Mouse (Mus musculus) ES-E14 (cell line): Measurements from ENCODE around the gene Lmf1. TPM values are rescaled to one million over a fixed set of nuclear protein-coding genes. Genes with fewer than 3 reads are reported as not detected.

Experiments
- DNase-seq: peaks from one replicate; pipeline ENCODE4 v3.0.0-alpha.2; 2013; ENCODE audit warnings: low read depth, low spot score
- H3K27ac ChIP-seq: 2 replicates; pipeline ENCODE4 v1.5.1; 2012; ENCODE audit warnings: low read depth, mild to moderate bottlenecking, low read length, moderate library complexity, mixed read lengths; ENCODE audit not compliant: poor library complexity, insufficient read depth, severe bottlenecking
- H3K36me3 ChIP-seq: 2 replicates; pipeline ENCODE4 v1.6.1; 2012; ENCODE audit warnings: mild to moderate bottlenecking, low read length, moderate library complexity, mixed read lengths; ENCODE audit not compliant: control insufficient read depth, poor library complexity, insufficient read depth, severe bottlenecking
- H3K4me1 ChIP-seq, 2 experiments: fragments of 150-350 bp in 1 of 2; sonication (generic) in 1 of 2; 2 replicates each; pipeline ENCODE4 v1.6.1; 2012; ENCODE audit warnings: low read length in 2 of 2, mild to moderate bottlenecking in 1 of 2, mixed read lengths in 1 of 2; ENCODE audit not compliant: control insufficient read depth in 2 of 2, insufficient read depth in 2 of 2, poor library complexity in 1 of 2
- H3K4me3 ChIP-seq, 2 experiments: fragments of 150-350 bp in 1 of 2; sonication (generic) in 1 of 2; 2 replicates each; pipeline ENCODE4 v1.5.1; 2012; ENCODE audit warnings: low read length in 2 of 2, low read depth in 1 of 2, mild to moderate bottlenecking in 1 of 2, mixed read lengths in 1 of 2; ENCODE audit not compliant: insufficient read depth in 1 of 2, poor library complexity in 1 of 2, severe bottlenecking in 1 of 2
- H3K9ac ChIP-seq: 2 replicates; pipeline ENCODE4 v1.6.1; 2012; ENCODE audit warnings: low read depth, mild to moderate bottlenecking, low read length, mixed read lengths; ENCODE audit not compliant: poor library complexity, insufficient read depth, severe bottlenecking
- H3K9me3 ChIP-seq: fragments of 150-350 bp; sonication (generic); 2 replicates; pipeline ENCODE4 v1.6.1; 2012; ENCODE audit warnings: low read depth, mild to moderate bottlenecking, low read length; ENCODE audit not compliant: control insufficient read depth, insufficient read depth
- CHD2 ChIP-seq: IDR thresholded peaks from 2 replicates; pipeline ENCODE4 v1.6.1; 2014; ENCODE audit warnings: mild to moderate bottlenecking, low read depth, low read length, inconsistent platforms
- HCFC1 ChIP-seq: IDR thresholded peaks from 2 replicates; pipeline ENCODE4 v1.6.1; 2012; ENCODE audit warnings: low read length, inconsistent platforms, borderline replicate concordance; ENCODE audit not compliant: insufficient read depth
- MAFK ChIP-seq: IDR thresholded peaks from 2 replicates; pipeline ENCODE4 v1.6.1; 2014; ENCODE audit warnings: mild to moderate bottlenecking, low read depth, low read length, inconsistent platforms; ENCODE audit not compliant: insufficient read depth
- ZC3H11A ChIP-seq: IDR thresholded peaks from 2 replicates; pipeline ENCODE4 v1.6.1; 2012; ENCODE audit warnings: low read depth, mild to moderate bottlenecking, inconsistent platforms, low read length, borderline replicate concordance
- ZNF384 ChIP-seq: IDR thresholded peaks from 2 replicates; pipeline ENCODE4 v1.6.1; 2012; ENCODE audit warnings: low read depth, low read length, inconsistent platforms
- in situ Hi-C, 2 experiments: fragments of 600-800 bp; cut with MboI; formaldehyde crosslinking; loops; one replicate each; pipeline ENCODE4 v1.15.1; 2025; ENCODE audit warnings: low sequenced_read_pairs in 2 of 2, inconsistent platforms in 1 of 2; ENCODE audit not compliant: unreplicated experiment in 2 of 2
- total RNA-seq: library from RNA; depleted of rRNA; stranded (reverse); fragments of 300-350 nt; gene quantifications from 2 replicates; pipeline ENCODE4 v1.2.3, GENCODE M21; 2012

Lmf1 gene
- total RNA-seq, 1 experiment = 16.6 TPM

GRCm38 (mm10) chr17:25541768-25542167 lies 37.1 kb upstream of the Lmf1 start:
- H3K9me3 ChIP-seq = no peaks in the 10 kb centered on the region
- H3K27ac ChIP-seq = no peak overlapping the region
- no peaks in the 10 kb centered on the region for H3K36me3 ChIP-seq
- TF ChIP-seq CHD2 (no peak), MAFK (no peak), ZNF384 (no peak), ZC3H11A (no peak), HCFC1 (no peak)
- no peak overlapping the region for H3K9ac ChIP-seq
- no peak for DNase-seq
- H3K4me3 ChIP-seq = no peak overlapping the region
- H3K4me1 ChIP-seq = peaks cover 0 to 2% of the 10 kb centered on the region in 2 experiments; a peak in 1 of 4 replicates
- in situ Hi-C loops = no loop called here

- peaks cover 0 to 7% of the 10 kb centered on the region in 2 experiments; a peak in 1 of 4 replicates for H3K4me1 ChIP-seq
- in situ Hi-C loops = no loop called here
- DNase-seq = peak; percentile 16
- H3K9ac ChIP-seq = no peak overlapping the region
- TF ChIP-seq CHD2 (no peak), MAFK (no peak)
- no peak overlapping the region for H3K4me3 ChIP-seq
- no peaks in the 10 kb centered on the region for H3K9me3 ChIP-seq
- H3K36me3 ChIP-seq = no peaks in the 10 kb centered on the region
- H3K27ac ChIP-seq = no peak overlapping the region
Observed at GRCm38 (mm10) chr17:25547026-25547425, 31.9 kb upstream of the Lmf1 start.

GRCm38 (mm10) chr17:25550020-25550419 lies 28.9 kb upstream of the Lmf1 start:
- H3K27ac ChIP-seq = no peak overlapping the region
- TF ChIP-seq MAFK (no peak), ZC3H11A (no peak), HCFC1 (no peak), CHD2 (no peak), ZNF384 (no peak)
- in situ Hi-C loops = no loop called here

GRCm38 (mm10) chr17:25551313-25551712 lies 27.6 kb upstream of the Lmf1 start:
- Histone ChIP-seq H3K36me3 (no peaks in the 10 kb centered on the region), H3K4me1 (peaks cover 2 to 7% of the 10 kb centered on the region in 2 experiments; a peak in 1 of 4 replicates), H3K4me3 (no peak overlapping the region), H3K9ac (no peak overlapping the region), H3K27ac (no peak overlapping the region), H3K9me3 (no peaks in the 10 kb centered on the region)
- in situ Hi-C loops = no loop called here
- DNase-seq = no peak
- TF ChIP-seq ZC3H11A (no peak), CHD2 (no peak), ZNF384 (no peak), HCFC1 (no peak), MAFK (no peak)

More at GRCm38 (mm10) chr17:25550020-25550419, 28.9 kb upstream of the Lmf1 start:
- no peaks in the 10 kb centered on the region for H3K36me3 ChIP-seq
- H3K4me1 ChIP-seq = peaks cover 0 to 7% of the 10 kb centered on the region in 2 experiments; a peak in 1 of 4 replicates
- no peak overlapping the region for H3K9ac ChIP-seq
- H3K9me3 ChIP-seq = no peaks in the 10 kb centered on the region
- DNase-seq = no peak
- H3K4me3 ChIP-seq = no peak overlapping the region

- in situ Hi-C loops = no loop called here
- Histone ChIP-seq H3K9ac (no peak overlapping the region), H3K4me1 (0 out of 4 replicates have a peak, but pooled peaks cover 0 to 2% of the 10 kb centered on the region in 2 experiments), H3K4me3 (no peak overlapping the region), H3K36me3 (no peaks in the 10 kb centered on the region), H3K9me3 (no peaks in the 10 kb centered on the region), H3K27ac (no peak overlapping the region)
- TF ChIP-seq ZNF384 = no peak
- no peak for TF ChIP-seq CHD2
- no peak for TF ChIP-seq HCFC1
- no peak for TF ChIP-seq MAFK
- no peak for TF ChIP-seq ZC3H11A
- DNase-seq = no peak
Observed at GRCm38 (mm10) chr17:25555159-25555558, 23.7 kb upstream of the Lmf1 start.
